Mouse (Mus musculus) kidney, embryonic 15.5 days (tissue): Measurements from ENCODE around the gene Galnt9. TPM values are rescaled to one million over a fixed set of nuclear protein-coding genes. Genes with fewer than 3 reads are reported as not detected.
A peak's percentile ranks its signal among the peaks of the same experiment; 100 is the strongest.

Experiments
- ATAC-seq: fragments of 200-750 bp; cut with Nextera tagmentation; replicated peaks from 2 replicates; pipeline ENCODE4 v1.8.0; 2017; ENCODE audit warnings: moderate TSS enrichment; ENCODE audit not compliant: low FRiP score
- H3K27ac ChIP-seq: fragments of 300-500 bp; sonication (generic); 2 replicates; pipeline ENCODE4 v1.5.1; 2015; ENCODE audit warnings: mild to moderate bottlenecking, inconsistent platforms
- H3K27me3 ChIP-seq: fragments of 300-500 bp; sonication (generic); 2 replicates; pipeline ENCODE4 v1.6.1; 2015; ENCODE audit warnings: inconsistent platforms
- H3K36me3 ChIP-seq: fragments of 300-500 bp; sonication (generic); 2 replicates; pipeline ENCODE4 v1.6.1; 2015; ENCODE audit warnings: inconsistent platforms
- H3K4me1 ChIP-seq: fragments of 300-500 bp; sonication (generic); 2 replicates; pipeline ENCODE4 v1.6.1; 2015; ENCODE audit warnings: inconsistent platforms
- H3K4me2 ChIP-seq: fragments of 300-500 bp; sonication (generic); 2 replicates; pipeline ENCODE4 v1.6.1; 2015; ENCODE audit warnings: moderate library complexity, mild to moderate bottlenecking, inconsistent platforms
- H3K4me3 ChIP-seq: fragments of 300-500 bp; sonication (generic); replicated peaks from 2 replicates; pipeline ENCODE4 v1.5.1; 2015; ENCODE audit warnings: mild to moderate bottlenecking, inconsistent platforms
- H3K9ac ChIP-seq: fragments of 300-500 bp; sonication (generic); 2 replicates; pipeline ENCODE4 v1.6.1; 2015; ENCODE audit warnings: mild to moderate bottlenecking, inconsistent platforms
- H3K9me3 ChIP-seq: fragments of 300-500 bp; sonication (generic); replicated peaks from 2 replicates; pipeline ENCODE4 v1.6.1; 2016; ENCODE audit warnings: inconsistent platforms
- WGBS: fragments of 180-500 bp; shearing (Covaris S2); methylation state at CpG from one replicate; pipeline ENCODE4 v1.1.7; 2015; ENCODE audit warnings: mixed read lengths; 5-methylcytosine and 5-hydroxymethylcytosine counted together
- microRNA-seq: library from miRNA; unstranded; fragments of <30 nt; microRNA quantifications from one replicate; pipeline ENCODE4, GENCODE M21; 2016
- polyA plus RNA-seq: library from polyadenylated mRNA; unstranded; fragments of >200 nt; fragmentation: Nextera tagmentation; extraction: Ambion mirVana; gene quantifications from 2 replicates; pipeline ENCODE4 v1.2.1, GENCODE M21; 2015

Galnt9 gene
- polyA plus RNA-seq, 1 experiment from 2014 or later = 0.51 TPM

GRCm38 (mm10) chr5:110652719-110653648 lies 108.8 kb downstream of the Galnt9 start, which contains the start of the genes Noc4l and Ddx51:
Gene Noc4l, minus strand, starts transcription at chr5:110653417.
Gene Ddx51, plus strand, starts transcription at chr5:110653451.
- Histone ChIP-seq H3K9me3 (no peaks in the 10 kb centered on the region), H3K4me3 (peak within 1 kb of the TSS; percentile 98), H3K4me2 (peak within 1 kb of the TSS; percentile 84), H3K36me3 (peaks cover 75% of the 10 kb centered on the region), H3K9ac (peak within 1 kb of the TSS; percentile 89), H3K27ac (peak within 1 kb of the TSS; percentile 48; the same call in 1 of the 2 replicates), H3K27me3 (no peaks in the 10 kb centered on the region), H3K4me1 (peaks cover 15% of the 10 kb centered on the region)
- peak; percentile 87 for ATAC-seq
- WGBS = 1% methylated on average over 91 of the region's 91 CpGs

GRCm38 (mm10) chr5:110653686-110654085 lies 109.5 kb downstream of the Galnt9 start:
- no peaks in the 10 kb centered on the region for H3K9me3 ChIP-seq
- peak overlapping the region; percentile 89 for H3K9ac ChIP-seq
- peaks cover 15% of the 10 kb centered on the region for H3K4me1 ChIP-seq
- H3K4me2 ChIP-seq = peak overlapping the region; percentile 84
- peaks cover 75% of the 10 kb centered on the region for H3K36me3 ChIP-seq
- peak; percentile 33 for ATAC-seq
- H3K27ac ChIP-seq = no peak overlapping the region; the same call in 1 of the 2 replicates
- WGBS = under 1% methylated on average over 37 of the region's 37 CpGs
- H3K27me3 ChIP-seq = no peaks in the 10 kb centered on the region
- H3K4me3 ChIP-seq = peak overlapping the region; percentile 98

- Histone ChIP-seq H3K9ac (no peak overlapping the region), H3K9me3 (no peaks in the 10 kb centered on the region), H3K4me1 (no peaks in the 10 kb centered on the region), H3K27ac (no peak overlapping the region), H3K4me3 (no peak overlapping the region), H3K36me3 (peaks cover 96% of the 10 kb centered on the region), H3K27me3 (no peaks in the 10 kb centered on the region), H3K4me2 (no peak overlapping the region)
- no peak for ATAC-seq
Measured at GRCm38 (mm10) chr5:110659682-110660081, 115.5 kb downstream of the Galnt9 start.

DNA sequence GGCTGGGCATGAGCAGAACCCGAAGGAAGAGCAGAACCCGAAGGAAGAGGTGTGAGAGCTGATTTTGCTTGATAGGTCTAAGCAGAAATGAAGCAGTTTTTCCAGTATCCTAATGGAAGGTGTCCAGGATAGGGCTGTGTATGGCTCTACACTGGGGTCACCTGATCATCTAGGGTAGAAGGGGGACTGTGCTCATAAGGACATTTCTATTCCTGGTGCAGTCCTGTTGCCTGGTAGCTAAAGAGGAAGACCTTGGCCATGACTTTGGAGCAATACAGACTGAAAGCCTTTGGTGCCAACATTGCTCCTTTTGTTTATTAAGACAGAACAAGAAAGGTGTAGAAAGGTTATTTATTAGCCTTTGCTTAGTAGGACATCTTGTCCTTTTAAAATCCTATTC lies 119.9 kb downstream of the Galnt9 start:
- H3K4me2 ChIP-seq = no peak overlapping the region
- H3K4me1 ChIP-seq = no peaks in the 10 kb centered on the region
- H3K9ac ChIP-seq = no peak overlapping the region
- 86% methylated on average over 2 of the region's 2 CpGs for WGBS
- no peak overlapping the region for H3K27ac ChIP-seq
- no peaks in the 10 kb centered on the region for H3K9me3 ChIP-seq
- no peak for ATAC-seq
- peaks cover 96% of the 10 kb centered on the region for H3K36me3 ChIP-seq
- H3K4me3 ChIP-seq = no peak overlapping the region
- no peaks in the 10 kb centered on the region for H3K27me3 ChIP-seq

GRCm38 (mm10) chr5:110664750-110665269 lies 120.7 kb downstream of the Galnt9 start:
- Histone ChIP-seq H3K4me2 (no peak overlapping the region), H3K9me3 (no peaks in the 10 kb centered on the region), H3K36me3 (peaks cover 96% of the 10 kb centered on the region), H3K4me3 (no peak overlapping the region), H3K9ac (no peak overlapping the region), H3K4me1 (no peaks in the 10 kb centered on the region), H3K27me3 (no peaks in the 10 kb centered on the region), H3K27ac (no peak overlapping the region)
- no peak for ATAC-seq
- WGBS = 91% methylated on average over 2 of the region's 2 CpGs

GRCm38 (mm10) chr5:110665486-110666121 lies 121.4 kb downstream of the Galnt9 start:
- no peaks in the 10 kb centered on the region for H3K4me1 ChIP-seq
- WGBS = 73% methylated on average over 6 of the region's 6 CpGs
- H3K36me3 ChIP-seq = peaks cover 96% of the 10 kb centered on the region

More at GRCm38 (mm10) chr5:110665486-110666121, 121.4 kb downstream of the Galnt9 start:
- no peak overlapping the region for H3K4me3 ChIP-seq
- no peak overlapping the region for H3K9ac ChIP-seq
- no peaks in the 10 kb centered on the region for H3K9me3 ChIP-seq
- H3K27me3 ChIP-seq = no peaks in the 10 kb centered on the region
- H3K27ac ChIP-seq = no peak overlapping the region
- H3K4me2 ChIP-seq = no peak overlapping the region
- no peak for ATAC-seq

Small RNA genes lying within 50 kb of the gene (microRNA-seq; reads per million reads assigned to microRNA genes)
- gene Mir7026 = 0.44 reads per million

Other genes with a start within 250 kb of the Galnt9 start
- 0.68 and 0.87 TPM in 2 replicates for gene P2rx2, start 201.1 kb upstream of the Galnt9 start, polyA plus RNA-seq
- gene Lrcol1, start 199.6 kb upstream of the Galnt9 start, polyA plus RNA-seq = not detected in 2 replicates
- 12.1 and 13.2 TPM in 2 replicates for gene Fbrsl1, start 95.9 kb upstream of the Galnt9 start, polyA plus RNA-seq
- 54.0 and 62.4 TPM in 2 replicates for gene Noc4l, start 109.1 kb downstream of the Galnt9 start, polyA plus RNA-seq
- 23.7 and 28.2 TPM in 2 replicates for gene Ddx51, start 109.1 kb downstream of the Galnt9 start, polyA plus RNA-seq
- 45.0 and 47.5 TPM in 2 replicates for gene Ep400, start 226.4 kb downstream of the Galnt9 start, polyA plus RNA-seq
- 41.6 and 42.8 TPM in 2 replicates for gene Pus1, start 236.3 kb downstream of the Galnt9 start, polyA plus RNA-seq